In the genomic region with DNA sequence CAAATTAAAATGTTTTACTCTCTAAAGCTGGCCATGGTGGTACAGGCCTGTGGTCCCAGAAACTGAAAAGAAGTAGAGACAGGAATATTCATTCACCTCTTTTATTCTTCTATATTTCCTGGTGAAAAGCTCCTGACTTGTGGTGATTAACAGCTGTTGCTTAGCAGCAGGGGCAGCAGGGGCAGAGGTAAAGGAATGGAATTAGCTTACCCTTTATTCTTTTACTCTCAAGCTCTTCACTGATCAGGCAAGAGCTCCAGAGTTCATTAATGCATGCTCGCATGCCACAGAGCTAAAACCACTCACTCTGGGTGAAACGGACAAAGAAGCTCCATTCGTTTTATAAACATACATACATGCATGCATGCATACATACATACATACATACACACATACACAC, we compare ENCODE assay signal across 27 mouse cellular contexts. TPM values are rescaled to one million over a fixed set of nuclear protein-coding genes. Genes with fewer than 3 reads are reported as not detected.
DNase-seq lines count a peak whose midpoint lies in the region; ATAC-seq and TF ChIP-seq lines count a peak whose summit lies in the region.
"Had no signal": no experiment of that assay in that cellular context is flagged by ENCODE, and none has a peak within 500 bp of the region (broad histone marks: within the 10 kb centered on the region; RNA-seq: fewer than 3 reads in every experiment).

No protein-coding gene starts in this region.

- H3K9ac ChIP-seq in forebrain, embryonic 14.5 days (ENCODE audit: low read length): no peak overlapping the region
- no peak overlapping the region for H3K9ac ChIP-seq in forebrain, postnatal 0 days
- H3K9ac ChIP-seq in neural tube, embryonic 12.5 days: no peak overlapping the region
- no peak overlapping the region for H3K9ac ChIP-seq in neural tube, embryonic 15.5 days (replicated peaks)
- no peak overlapping the region for H3K9ac ChIP-seq in midbrain, embryonic 11.5 days (ENCODE audit: low read length)
- H3K9ac ChIP-seq: hindbrain, embryonic 12.5 days; limb, embryonic 12.5 days; liver, postnatal 0 days had no signal

- WGBS in forebrain, embryonic 14.5 days: 1% methylated on average over 3 of the region's 3 CpGs
- 6% methylated on average over 3 of the region's 3 CpGs for WGBS in forebrain, postnatal 0 days
- 28% methylated on average over 3 of the region's 3 CpGs for WGBS in neural tube, embryonic 12.5 days
- WGBS in neural tube, embryonic 15.5 days: 17% methylated on average over 3 of the region's 3 CpGs
- WGBS in midbrain, embryonic 11.5 days: 9% methylated on average over 3 of the region's 3 CpGs

- H3K4me3 ChIP-seq in forebrain, embryonic 14.5 days (ENCODE audit: low read depth, low read length): no peak overlapping the region
- H3K4me3 ChIP-seq in forebrain, postnatal 0 days (ENCODE audit: low read depth, low read length): no peak overlapping the region
- H3K4me3 ChIP-seq in neural tube, embryonic 12.5 days: no peak overlapping the region
- no peak overlapping the region for H3K4me3 ChIP-seq in neural tube, embryonic 15.5 days (replicated peaks)
- H3K4me3 ChIP-seq in midbrain, embryonic 11.5 days (ENCODE audit: low read depth, low read length): no peak overlapping the region
- H3K4me3 ChIP-seq in layer of hippocampus, adult 2 months: no peak overlapping the region
- H3K4me3 ChIP-seq: hindbrain, embryonic 12.5 days; limb, embryonic 12.5 days had no signal

- no peaks in the 10 kb centered on the region for H3K9me3 ChIP-seq in forebrain, embryonic 14.5 days (replicated peaks; ENCODE audit: control insufficient read depth, low read length)
- H3K9me3 ChIP-seq in forebrain, postnatal 0 days (ENCODE audit: low read length): no peaks in the 10 kb centered on the region
- H3K9me3 ChIP-seq in neural tube, embryonic 12.5 days: no peaks in the 10 kb centered on the region
- H3K9me3 ChIP-seq in neural tube, embryonic 15.5 days (replicated peaks): no peaks in the 10 kb centered on the region
- no peaks in the 10 kb centered on the region for H3K9me3 ChIP-seq in midbrain, embryonic 11.5 days (ENCODE audit: control insufficient read depth, low read length)
- H3K9me3 ChIP-seq: hindbrain, embryonic 12.5 days; limb, embryonic 12.5 days had no signal

- no peak overlapping the region; the same call in 1 of the 2 replicates for H3K27ac ChIP-seq in forebrain, embryonic 14.5 days (ENCODE audit: low read depth, low read length)
- no peak overlapping the region for H3K27ac ChIP-seq in forebrain, postnatal 0 days (ENCODE audit: low read depth, low read length)
- no peak overlapping the region for H3K27ac ChIP-seq in neural tube, embryonic 12.5 days
- H3K27ac ChIP-seq in neural tube, embryonic 15.5 days (replicated peaks): no peak overlapping the region
- no peak overlapping the region for H3K27ac ChIP-seq in midbrain, embryonic 11.5 days (ENCODE audit: low read depth, low read length)
- no peak overlapping the region for H3K27ac ChIP-seq in layer of hippocampus, adult 2 months
- H3K27ac ChIP-seq: hindbrain, embryonic 12.5 days; limb, embryonic 12.5 days; macrophage had no signal

- no peak for ATAC-seq in forebrain, embryonic 14.5 days
- ATAC-seq in forebrain, postnatal 0 days: no peak
- ATAC-seq in neural tube, embryonic 12.5 days (ENCODE audit: low FRiP score, low read depth): peak; percentile 41; the same call in 1 of the 2 replicates
- no peak for ATAC-seq in neural tube, embryonic 15.5 days (ENCODE audit: low FRiP score)
- ATAC-seq in midbrain, embryonic 11.5 days (ENCODE audit: low FRiP score): peak; percentile 88
- ATAC-seq: inflammation-experienced regulatory T-cells, adult 6 months; liver, postnatal 0 days; lung, postnatal 0 days; Patski had no signal

- no peaks in the 10 kb centered on the region for H3K27me3 ChIP-seq in forebrain, embryonic 14.5 days (replicated peaks; ENCODE audit: control insufficient read depth, insufficient read depth, low read length)
- H3K27me3 ChIP-seq in forebrain, postnatal 0 days (ENCODE audit: insufficient read depth, low read length): no peaks in the 10 kb centered on the region
- no peaks in the 10 kb centered on the region for H3K27me3 ChIP-seq in neural tube, embryonic 12.5 days (replicated peaks)
- H3K27me3 ChIP-seq in neural tube, embryonic 15.5 days (replicated peaks): no peaks in the 10 kb centered on the region
- no peaks in the 10 kb centered on the region for H3K27me3 ChIP-seq in midbrain, embryonic 11.5 days (ENCODE audit: control insufficient read depth, insufficient read depth, low read length)
- H3K27me3 ChIP-seq: hindbrain, embryonic 12.5 days; limb, embryonic 12.5 days had no signal

- DNase-seq in forebrain, embryonic 14.5 days (ENCODE audit: low spot score): peak; percentile 11
- no peak for DNase-seq in forebrain, postnatal 0 days
- peak; percentile 84 for DNase-seq in midbrain, embryonic 11.5 days (ENCODE audit: low spot score, missing footprints)
- DNase-seq in layer of hippocampus, adult 2 months (ENCODE audit: low spot score in 2 of 2): no peak
- no peak for DNase-seq in ovary, adult 18-20 months (ENCODE audit: low spot score)
- no peak for DNase-seq in gastrocnemius, adult 8-10 months (ENCODE audit: low spot score in 2 of 2)
- DNase-seq: adrenal gland, adult 2 months; cerebellum, adult 11-12 months; cerebellum, postnatal 10 days; gastrocnemius, postnatal 10 days; kidney, postnatal 36 days; liver, postnatal 0 days; thymus, adult 18-20 months; thymus, postnatal 4 days had no signal

- TF ChIP-seq CTCF in forebrain, postnatal 0 days (IDR thresholded peaks at IDR 0.05; ENCODE audit: low read depth): no peak
- no peak for TF ChIP-seq CTCF in layer of hippocampus, adult 2 months (conservative IDR thresholded peaks at IDR 0.05)

- H3K36me3 ChIP-seq in forebrain, embryonic 14.5 days (ENCODE audit: control insufficient read depth, insufficient read depth, low read length): no peaks in the 10 kb centered on the region
- H3K36me3 ChIP-seq in forebrain, postnatal 0 days (ENCODE audit: insufficient read depth): no peaks in the 10 kb centered on the region
- no peaks in the 10 kb centered on the region for H3K36me3 ChIP-seq in neural tube, embryonic 12.5 days
- H3K36me3 ChIP-seq in neural tube, embryonic 15.5 days: no peaks in the 10 kb centered on the region
- H3K36me3 ChIP-seq in midbrain, embryonic 11.5 days (ENCODE audit: control insufficient read depth, insufficient read depth, low read length): no peaks in the 10 kb centered on the region
- H3K36me3 ChIP-seq: hindbrain, embryonic 12.5 days; limb, embryonic 12.5 days had no signal

- no peak overlapping the region for H3K4me2 ChIP-seq in forebrain, embryonic 14.5 days (ENCODE audit: low read length)
- H3K4me2 ChIP-seq in forebrain, postnatal 0 days (ENCODE audit: low read depth): no peak overlapping the region
- H3K4me2 ChIP-seq in neural tube, embryonic 12.5 days (replicated peaks): no peak overlapping the region
- no peak overlapping the region for H3K4me2 ChIP-seq in neural tube, embryonic 15.5 days
- no peak overlapping the region for H3K4me2 ChIP-seq in midbrain, embryonic 11.5 days
- H3K4me2 ChIP-seq: heart, embryonic 11.5 days; hindbrain, embryonic 12.5 days; limb, embryonic 12.5 days; liver, embryonic 11.5 days had no signal

- H3K4me1 ChIP-seq in forebrain, embryonic 14.5 days (ENCODE audit: control insufficient read depth, insufficient read depth, low read length): 0 out of 2 replicates have a peak, but pooled peaks cover 2% of the 10 kb centered on the region
- no peaks in the 10 kb centered on the region for H3K4me1 ChIP-seq in forebrain, postnatal 0 days (ENCODE audit: insufficient read depth)
- no peaks in the 10 kb centered on the region for H3K4me1 ChIP-seq in neural tube, embryonic 12.5 days
- H3K4me1 ChIP-seq in neural tube, embryonic 15.5 days: no peaks in the 10 kb centered on the region
- 0 out of 2 replicates have a peak, but pooled peaks cover 2% of the 10 kb centered on the region for H3K4me1 ChIP-seq in midbrain, embryonic 11.5 days (ENCODE audit: control insufficient read depth, insufficient read depth, low read length)
- H3K4me1 ChIP-seq: hindbrain, embryonic 12.5 days; limb, embryonic 12.5 days had no signal

RNA-seq across cellular contexts. Expression of a gene that starts 14.4 kb away (rescaled TPM):
- 6.0 and 7.2 TPM in 2 replicates for polyA plus RNA-seq in forebrain, embryonic 14.5 days (2014; fragmentation: Nextera tagmentation; extraction: Ambion mirVana)
- total RNA-seq in forebrain, postnatal 0 days (2014; rRNA removed): 9.9 and 17.1 TPM in 2 replicates
- polyA plus RNA-seq in forebrain, postnatal 0 days (2015; fragmentation: Nextera tagmentation; extraction: Ambion mirVana): 3.6 and 4.1 TPM in 2 replicates
- polyA plus RNA-seq in neural tube, embryonic 12.5 days (2016; fragmentation: Nextera tagmentation; extraction: Ambion mirVana): 3.7 and 4.7 TPM in 2 replicates
- 4.2 and 4.5 TPM in 2 replicates for polyA plus RNA-seq in neural tube, embryonic 15.5 days (2015; fragmentation: Nextera tagmentation; extraction: Ambion mirVana)
- 6.4 and 8.3 TPM in 2 replicates for polyA plus RNA-seq in midbrain, embryonic 11.5 days (2014; fragmentation: Nextera tagmentation; extraction: Ambion mirVana)
- 1 to 10 TPM; 3.4 to 4.1 TPM for total RNA-seq in layer of hippocampus, adult 2 months (2021)
- 1 to 10 TPM; 2.8 to 7.1 (median 4.1) TPM for total RNA-seq in gastrocnemius, adult 8-10 months (2022)

RNA-seq across cellular contexts. Expression of a gene that starts 40.4 kb away (rescaled TPM):
- not detected in 2 replicates for polyA plus RNA-seq in forebrain, embryonic 14.5 days (2014; fragmentation: Nextera tagmentation; extraction: Ambion mirVana)
- 0.23 and 0.24 TPM in 2 replicates for total RNA-seq in forebrain, postnatal 0 days (2014; rRNA removed)
- polyA plus RNA-seq in forebrain, postnatal 0 days (2015; fragmentation: Nextera tagmentation; extraction: Ambion mirVana): 0.12 and 0.13 TPM in 2 replicates
- 0.11 TPM in 1 of 2 replicates, not detected in the other for polyA plus RNA-seq in neural tube, embryonic 12.5 days (2016; fragmentation: Nextera tagmentation; extraction: Ambion mirVana)
- 0.09 and 1.4 TPM in 2 replicates for polyA plus RNA-seq in neural tube, embryonic 15.5 days (2015; fragmentation: Nextera tagmentation; extraction: Ambion mirVana)
- 0.08 TPM in 1 of 2 replicates, not detected in the other for polyA plus RNA-seq in midbrain, embryonic 11.5 days (2014; fragmentation: Nextera tagmentation; extraction: Ambion mirVana)
- total RNA-seq in layer of hippocampus, adult 2 months (2021): under 1 TPM; 0.10 to 0.18 TPM
- total RNA-seq in gastrocnemius, adult 8-10 months (2022): under 1 TPM; 0.07 to 0.31 (median 0.20) TPM
- total RNA-seq: adrenal gland, adult 2 months; ES-E14; granulocyte monocyte progenitor cell, adult 5-6 weeks; left cerebral cortex, postnatal 14 days had no signal
- polyA plus RNA-seq: adrenal gland, adult 2 months; heart, embryonic 11.5 days; hindbrain, embryonic 12.5 days; inflammation-experienced regulatory T-cells, adult 6 months; limb, embryonic 12.5 days; liver, embryonic 11.5 days; liver, postnatal 0 days; macrophage had no signal

Comparison
In these comparisons a context has a peak if more than half of its experiments do, and no peak if none do; other contexts are left out.
1. ATAC-seq: peak in neural tube, embryonic 12.5 days (single experiment) and midbrain, embryonic 11.5 days (single experiment); none in forebrain, embryonic 14.5 days (single experiment), forebrain, postnatal 0 days (single experiment) and neural tube, embryonic 15.5 days (single experiment).
2. DNase-seq: peak in forebrain, embryonic 14.5 days (single experiment) and midbrain, embryonic 11.5 days (single experiment); none in forebrain, postnatal 0 days (single experiment), layer of hippocampus, adult 2 months (0 of 2), ovary, adult 18-20 months (single experiment) and gastrocnemius, adult 8-10 months (0 of 2).